Mouse (Mus musculus): Measurements from ENCODE around the gene Grm7.

DNA sequence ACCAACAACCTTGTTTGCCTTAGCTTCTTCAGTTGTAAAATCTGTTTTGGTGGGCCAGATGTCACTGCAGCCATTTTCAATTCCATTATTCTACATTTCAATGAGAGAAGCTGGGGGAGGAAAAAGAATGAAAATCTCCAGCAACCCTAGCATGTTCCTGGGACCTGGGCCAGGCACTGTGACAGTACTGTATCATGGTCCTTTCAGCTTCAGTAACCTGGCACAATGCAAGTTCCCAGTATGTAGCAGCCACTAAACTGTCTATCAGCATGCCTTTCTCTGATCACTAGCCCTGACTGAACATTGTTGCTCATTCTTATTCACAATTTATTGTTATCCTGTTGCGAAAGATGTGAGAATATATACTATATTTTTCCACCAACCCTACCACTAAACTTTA is 779.4 kb downstream of the Grm7 start:
- TF ChIP-seq CTCF (IDR thresholded peaks at IDR 0.05; ENCODE audit: borderline replicate concordance, control insufficient read depth, extremely low read depth, insufficient read depth, low read length, poor library complexity) (no peak), POLR2A (IDR thresholded peaks at IDR 0.05; ENCODE audit: control insufficient read depth, extremely low read depth, insufficient read depth, low read length, poor library complexity) (no peak)
